Mouse (Mus musculus) frontal cortex, postnatal 14 days (tissue): ENCODE results near the gene Kdm6b.

ENCODE experiments used
- DNase-seq, 2 experiments: peaks; one replicate each; pipeline ENCODE4 v3.0.0; 2022; ENCODE audit warnings: low spot score in 2 of 2

Kdm6b gene

GRCm38 (mm10) chr11:69389531-69390399, 23.7 kb downstream of the Kdm6b start:
- peak; percentile 31 to 43 for DNase-seq

GRCm38 (mm10) chr11:69388680-69389079, 24.8 kb downstream of the Kdm6b start:
- DNase-seq: no peak

- DNase-seq: no peak
These were observed 26.7 kb downstream of the Kdm6b start for GRCm38 (mm10) chr11:69386758-69387157.

- DNase-seq: no peak
These were observed 28.5 kb downstream of the Kdm6b start for GRCm38 (mm10) chr11:69384979-69385378.

GRCm38 (mm10) chr11:69382478-69383105, 30.9 kb downstream of the Kdm6b start:
- no peak for DNase-seq

GRCm38 (mm10) chr11:69381356-69381755, 32.1 kb downstream of the Kdm6b start:
- no peak for DNase-seq

GRCm38 (mm10) chr11:69379600-69379999, 33.9 kb downstream of the Kdm6b start:
- no peak for DNase-seq

GRCm38 (mm10) chr11:69377766-69378165, 35.7 kb downstream of the Kdm6b start:
- no peak for DNase-seq

- DNase-seq: no peak
These were observed 37.8 kb downstream of the Kdm6b start for GRCm38 (mm10) chr11:69375646-69376045.

- no peak for DNase-seq
These were observed 40.1 kb downstream of the Kdm6b start for GRCm38 (mm10) chr11:69373223-69373965.

- no peak for DNase-seq
These were observed 40.7 kb downstream of the Kdm6b start for GRCm38 (mm10) chr11:69372780-69373170.

GRCm38 (mm10) chr11:69372056-69372779, 41.3 kb downstream of the Kdm6b start:
- DNase-seq: peak; percentile 35 to 46

- no peak for DNase-seq
These were observed 41.9 kb downstream of the Kdm6b start for GRCm38 (mm10) chr11:69371601-69372000.

GRCm38 (mm10) chr11:69370817-69371215, 42.7 kb downstream of the Kdm6b start:
- no peak for DNase-seq

- no peak for DNase-seq
These were observed 43.3 kb downstream of the Kdm6b start for GRCm38 (mm10) chr11:69369990-69370816.

- DNase-seq: no peak
These were observed 44.1 kb downstream of the Kdm6b start, which contains the start of gene Chd3 for GRCm38 (mm10) chr11:69369215-69369989. TSS of gene Chd3 (minus strand) at chr11:69369406.

GRCm38 (mm10) chr11:69368356-69369214, 44.9 kb downstream of the Kdm6b start:
- DNase-seq: peak in 1 of 2 experiments; percentile 26

GRCm38 (mm10) chr11:69367616-69368355, 45.7 kb downstream of the Kdm6b start:
- peak; percentile 34 to 55 for DNase-seq
